Mouse (Mus musculus): ENCODE results near the gene Gm28374.

DNA sequence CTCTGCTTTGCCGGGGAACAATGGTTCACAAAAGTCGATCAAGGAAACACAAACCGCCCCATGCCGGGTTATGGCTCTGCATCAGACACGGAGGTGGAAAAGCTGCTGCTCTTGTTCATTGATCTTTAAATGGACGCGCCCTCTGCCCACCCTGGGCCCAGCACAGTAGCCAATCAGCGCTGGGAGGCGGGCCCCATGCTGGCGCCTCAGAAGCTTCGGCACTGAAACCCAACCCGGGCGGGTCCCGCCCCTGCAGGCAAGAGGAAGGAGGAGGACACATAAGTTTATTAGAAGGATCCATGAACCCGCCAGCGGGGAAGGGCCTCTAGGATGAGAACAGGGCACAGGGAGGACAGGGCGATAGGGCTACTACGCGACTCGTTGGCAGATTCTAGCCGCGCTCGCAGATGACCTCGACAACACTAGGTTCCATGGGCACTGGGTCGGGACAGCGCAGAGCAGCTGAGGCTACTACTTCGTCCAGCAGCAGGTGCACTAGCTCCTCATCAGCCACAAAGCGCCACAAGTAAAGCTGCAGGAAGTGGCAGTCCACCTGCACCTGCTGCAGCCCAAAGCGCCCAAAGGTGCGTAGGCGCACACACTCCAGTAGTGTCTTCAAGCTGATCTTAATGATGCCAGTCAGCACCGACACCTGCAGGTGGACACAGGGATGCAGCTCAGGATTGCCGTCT lies 14.2 kb downstream of the Gm28374 start, which contains the start of gene Tm7sf2:
- TF ChIP-seq CTCF (IDR thresholded peaks at IDR 0.05; ENCODE audit: control insufficient read depth, insufficient read depth, insufficient replicate concordance, low read depth, low read length) (no peak), POLR2A (IDR thresholded peaks at IDR 0.05; ENCODE audit: control insufficient read depth, low read depth, low read length) (no peak)
